Mouse (Mus musculus) midbrain, embryonic 14.5 days (tissue): ENCODE measurements at regions not wholly inside any gene's neighbourhood (a gene's known extent, or its start where the extent isn't known, plus 50 kb on each side); places are given as distances from the start of the nearest gene placed in this dataset.

Source experiments
- ATAC-seq: fragments of 200-750 bp; cut with Nextera tagmentation; 2 replicates; pipeline ENCODE4 v1.8.0; 2017; ENCODE audit warnings: moderate number of reproducible peaks, moderate library complexity; ENCODE audit not compliant: low FRiP score, low TSS enrichment
- DNase-seq: peaks from one replicate; pipeline ENCODE4 v3.0.0-alpha.2; 2015
- H3K27ac ChIP-seq: fragments of 300-500 bp; sonication (generic); replicated peaks from 2 replicates; pipeline ENCODE4 v1.5.1; 2014; ENCODE audit warnings: mild to moderate bottlenecking, low read depth, low read length, moderate library complexity
- H3K27me3 ChIP-seq: fragments of 300-500 bp; sonication (generic); 2 replicates; pipeline ENCODE4 v1.6.1; 2014; ENCODE audit warnings: low read length, control low read depth, mixed read lengths; ENCODE audit not compliant: control insufficient read depth, insufficient read depth
- H3K36me3 ChIP-seq: fragments of 300-500 bp; sonication (generic); 2 replicates; pipeline ENCODE4 v1.6.1; 2014; ENCODE audit warnings: low read length, control low read depth; ENCODE audit not compliant: control insufficient read depth, insufficient read depth
- H3K4me1 ChIP-seq: fragments of 300-500 bp; sonication (generic); 2 replicates; pipeline ENCODE4 v1.6.1; 2014; ENCODE audit warnings: mild to moderate bottlenecking, antibody characterized with exemption, low read length, control low read depth; ENCODE audit not compliant: control insufficient read depth, insufficient read depth
- H3K4me2 ChIP-seq: fragments of 300-500 bp; sonication (generic); 2 replicates; pipeline ENCODE4 v1.6.1; 2014; ENCODE audit warnings: mild to moderate bottlenecking, low read length, moderate library complexity
- H3K4me3 ChIP-seq: fragments of 300-500 bp; sonication (generic); replicated peaks from 2 replicates; pipeline ENCODE4 v1.5.1; 2014; ENCODE audit warnings: low read depth, low read length
- H3K9ac ChIP-seq: fragments of 300-500 bp; sonication (generic); replicated peaks from 2 replicates; pipeline ENCODE4 v1.6.1; 2014; ENCODE audit warnings: mild to moderate bottlenecking, low read length, moderate library complexity
- H3K9me3 ChIP-seq: fragments of 300-500 bp; sonication (generic); 2 replicates; pipeline ENCODE4 v1.6.1; 2016; ENCODE audit warnings: low read length, control low read depth, mixed read lengths; ENCODE audit not compliant: control insufficient read depth
- WGBS: fragments of 180-500 bp; shearing (Covaris S2); extraction: QIAGEN DNeasy Blood & Tissue Kit; methylation state at CpG from one replicate; pipeline ENCODE4 v1.1.7; 2014; 5-methylcytosine and 5-hydroxymethylcytosine counted together

DNA sequence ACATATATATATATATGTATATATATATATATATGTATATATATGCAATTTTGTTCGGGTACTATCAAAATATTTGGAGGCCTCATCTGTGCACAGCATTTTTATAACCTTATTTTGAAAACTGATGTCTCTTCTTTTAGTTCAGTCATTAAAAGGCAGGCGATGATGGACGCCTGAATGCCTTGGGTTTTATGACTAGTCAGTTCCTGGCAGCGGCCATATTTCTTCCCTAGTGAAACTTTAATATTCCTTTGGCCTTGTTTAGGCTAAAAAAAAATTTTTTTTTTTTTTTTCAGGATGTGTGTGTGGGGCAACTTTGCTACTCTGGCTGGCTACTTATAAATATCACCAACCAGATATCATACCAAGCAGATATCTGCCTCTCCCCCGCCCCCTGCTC is 78.0 kb upstream of the Arid5b start:
- ATAC-seq (no peak; the same call in 1 of the 2 replicates), DNase-seq (no peak)
- WGBS = 87% methylated on average over 5 of the region's 5 CpGs
- H3K36me3 ChIP-seq = no peaks in the 10 kb centered on the region
- H3K27me3 ChIP-seq = no peaks in the 10 kb centered on the region
- H3K4me2 ChIP-seq = no peak overlapping the region
- H3K27ac ChIP-seq = no peak overlapping the region
- H3K4me1 ChIP-seq = peaks cover 16% of the 10 kb centered on the region
- no peaks in the 10 kb centered on the region for H3K9me3 ChIP-seq
- H3K4me3 ChIP-seq = no peak overlapping the region
- H3K9ac ChIP-seq = no peak overlapping the region

DNA sequence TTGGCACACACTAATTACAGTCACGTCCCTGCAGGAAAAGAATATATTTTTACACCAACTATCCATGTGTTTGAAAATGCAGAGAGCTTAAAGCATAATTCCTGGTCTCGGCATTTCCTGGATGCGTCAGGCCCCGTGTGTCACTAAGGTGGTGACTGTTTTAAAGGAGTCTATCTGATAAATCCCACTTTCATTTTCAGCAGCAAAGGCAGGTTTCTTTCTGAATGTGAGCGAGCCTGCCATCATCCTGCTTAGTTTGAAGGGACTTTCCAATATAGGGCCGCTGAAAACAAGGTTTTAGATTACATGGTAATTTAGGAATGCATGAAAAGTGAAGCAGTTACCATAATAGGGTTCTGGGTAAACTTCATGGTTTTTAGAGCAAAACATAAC is 77.5 kb upstream of the Arid5b start:
- ATAC-seq (no peak), DNase-seq (peak; percentile 45)
- H3K27ac ChIP-seq = peak overlapping the region; percentile 61
- peak overlapping the region; percentile 23 for H3K4me2 ChIP-seq
- no peak overlapping the region for H3K9ac ChIP-seq
- H3K4me3 ChIP-seq = no peak overlapping the region
- 7% methylated on average over 6 of the region's 6 CpGs for WGBS
- no peaks in the 10 kb centered on the region for H3K27me3 ChIP-seq
- no peaks in the 10 kb centered on the region for H3K9me3 ChIP-seq
- no peaks in the 10 kb centered on the region for H3K36me3 ChIP-seq
- H3K4me1 ChIP-seq = peaks cover 16% of the 10 kb centered on the region

DNA sequence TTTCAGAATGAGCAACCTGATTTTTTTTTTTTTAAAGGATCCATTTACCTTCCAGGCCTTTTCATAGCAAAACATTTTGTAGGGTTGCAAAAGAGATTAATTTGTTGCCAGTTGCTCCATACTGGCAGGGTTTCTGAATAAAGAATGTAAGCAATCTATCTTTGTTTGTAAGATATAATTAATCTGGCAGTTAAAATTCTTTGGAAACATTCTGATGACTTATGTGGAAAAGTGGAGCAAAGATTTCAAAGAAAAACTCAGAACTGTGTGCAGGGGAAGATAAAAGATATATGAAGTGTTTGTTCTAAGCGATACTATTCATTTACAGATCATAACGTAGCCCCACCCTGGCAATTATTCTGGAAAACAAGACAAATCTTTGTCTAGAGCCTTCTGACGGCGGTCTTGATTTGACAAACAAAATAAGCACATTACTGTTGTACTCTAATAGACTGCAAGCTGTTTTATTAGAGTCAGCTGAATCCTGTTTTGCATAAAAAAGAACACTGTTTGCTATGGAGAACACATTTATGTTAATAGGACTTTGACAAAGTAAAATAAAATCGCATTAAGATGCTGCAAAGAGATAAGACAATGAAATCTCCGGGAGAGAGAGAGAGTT is 77.0 kb upstream of the Arid5b start:
- no peaks in the 10 kb centered on the region for H3K27me3 ChIP-seq
- no peaks in the 10 kb centered on the region for H3K36me3 ChIP-seq
- 9% methylated on average over 6 of the region's 6 CpGs for WGBS
- peak overlapping the region; percentile 61; the same call in 1 of the 2 replicates for H3K27ac ChIP-seq
- ATAC-seq (no peak), DNase-seq (peak; percentile 50)
- peaks cover 16% of the 10 kb centered on the region for H3K4me1 ChIP-seq
- H3K4me2 ChIP-seq = peak overlapping the region; percentile 23
- H3K4me3 ChIP-seq = no peak overlapping the region
- 0 out of 2 replicates have a peak overlapping the region, but pooled peaks have one; percentile 23 for H3K9ac ChIP-seq
- no peaks in the 10 kb centered on the region for H3K9me3 ChIP-seq

DNA sequence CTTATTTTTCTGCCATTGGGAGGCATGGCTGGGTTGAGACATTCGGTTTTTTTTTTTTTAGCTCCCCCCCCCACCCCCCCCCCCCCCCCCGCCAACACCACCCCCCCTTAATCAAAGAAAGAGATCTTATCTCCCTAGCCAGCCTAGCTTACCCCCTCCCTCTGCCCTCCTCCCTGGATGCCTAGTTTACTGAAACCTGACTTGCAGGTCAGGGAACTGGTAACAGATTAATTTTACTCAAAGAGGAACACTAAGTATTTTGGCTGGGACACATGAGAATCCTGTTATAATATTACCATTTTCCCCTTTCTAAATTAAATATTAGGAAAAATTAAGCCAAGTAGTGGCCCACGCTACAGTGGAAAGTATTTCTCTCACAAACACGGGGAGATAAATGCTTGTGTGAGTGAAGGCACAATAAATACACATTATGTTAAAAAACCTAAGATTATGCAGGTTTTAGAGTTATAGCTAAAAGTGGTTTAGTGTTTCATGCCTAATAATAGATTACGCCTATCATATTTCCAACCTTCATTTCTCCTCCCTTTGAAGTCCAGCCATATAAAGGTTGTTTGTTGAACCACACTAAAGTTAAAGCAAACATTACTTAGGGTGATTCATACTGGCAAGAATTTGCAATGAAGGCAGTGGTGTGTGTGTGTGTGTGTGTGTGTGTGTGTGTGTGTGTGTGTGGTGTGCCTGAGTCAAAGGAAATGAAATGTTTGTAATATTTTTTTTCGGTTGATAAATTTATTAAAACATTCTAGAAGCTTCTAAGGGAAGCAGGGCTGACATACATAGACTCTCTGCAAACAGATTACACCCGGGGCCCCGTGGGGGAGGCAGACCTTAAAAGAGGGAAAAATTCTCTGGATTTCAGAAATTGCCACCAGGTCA is 76.0 kb upstream of the Arid5b start:
- Histone ChIP-seq H3K9ac (no peak overlapping the region), H3K9me3 (no peaks in the 10 kb centered on the region), H3K4me2 (no peak overlapping the region), H3K4me3 (no peak overlapping the region), H3K27me3 (no peaks in the 10 kb centered on the region), H3K4me1 (peaks cover 16% of the 10 kb centered on the region), H3K27ac (no peak overlapping the region; the same call in 1 of the 2 replicates), H3K36me3 (no peaks in the 10 kb centered on the region)
- no peak for ATAC-seq
- DNase-seq = peak; percentile 30
- 50% methylated on average over 7 of the region's 8 CpGs for WGBS

DNA sequence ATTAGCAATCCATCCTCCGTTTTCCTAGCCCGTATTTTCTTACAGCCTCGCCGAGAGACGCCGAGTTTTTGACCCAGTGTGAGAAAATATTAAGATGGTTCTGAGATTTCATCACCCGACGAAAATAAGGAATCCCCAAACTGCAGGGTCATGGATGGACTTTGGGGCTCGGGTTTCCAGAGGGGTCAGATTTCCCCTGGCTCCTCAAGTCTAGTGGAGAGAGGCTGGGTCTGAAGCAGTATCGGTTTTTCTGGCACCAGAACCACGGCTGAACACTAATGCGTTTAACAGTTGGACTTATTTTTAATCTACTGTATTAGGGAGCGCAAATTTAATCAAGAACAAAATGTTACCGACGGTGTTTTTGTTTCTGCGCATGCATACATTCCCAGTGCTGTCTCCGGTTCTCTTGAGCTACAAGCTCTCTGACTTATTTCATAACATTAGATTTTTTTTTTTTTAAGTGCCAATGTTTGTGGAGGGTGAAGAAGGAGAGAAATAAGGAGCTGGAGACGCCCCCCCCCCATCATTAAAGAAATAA is 75.2 kb upstream of the Arid5b start:
- Histone ChIP-seq H3K36me3 (no peaks in the 10 kb centered on the region), H3K4me3 (no peak overlapping the region), H3K9me3 (no peaks in the 10 kb centered on the region), H3K27me3 (no peaks in the 10 kb centered on the region), H3K4me2 (no peak overlapping the region), H3K27ac (no peak overlapping the region), H3K4me1 (peaks cover 16% of the 10 kb centered on the region), H3K9ac (no peak overlapping the region)
- no peak for DNase-seq
- 84% methylated on average over 18 of the region's 18 CpGs for WGBS
- ATAC-seq = no peak

DNA sequence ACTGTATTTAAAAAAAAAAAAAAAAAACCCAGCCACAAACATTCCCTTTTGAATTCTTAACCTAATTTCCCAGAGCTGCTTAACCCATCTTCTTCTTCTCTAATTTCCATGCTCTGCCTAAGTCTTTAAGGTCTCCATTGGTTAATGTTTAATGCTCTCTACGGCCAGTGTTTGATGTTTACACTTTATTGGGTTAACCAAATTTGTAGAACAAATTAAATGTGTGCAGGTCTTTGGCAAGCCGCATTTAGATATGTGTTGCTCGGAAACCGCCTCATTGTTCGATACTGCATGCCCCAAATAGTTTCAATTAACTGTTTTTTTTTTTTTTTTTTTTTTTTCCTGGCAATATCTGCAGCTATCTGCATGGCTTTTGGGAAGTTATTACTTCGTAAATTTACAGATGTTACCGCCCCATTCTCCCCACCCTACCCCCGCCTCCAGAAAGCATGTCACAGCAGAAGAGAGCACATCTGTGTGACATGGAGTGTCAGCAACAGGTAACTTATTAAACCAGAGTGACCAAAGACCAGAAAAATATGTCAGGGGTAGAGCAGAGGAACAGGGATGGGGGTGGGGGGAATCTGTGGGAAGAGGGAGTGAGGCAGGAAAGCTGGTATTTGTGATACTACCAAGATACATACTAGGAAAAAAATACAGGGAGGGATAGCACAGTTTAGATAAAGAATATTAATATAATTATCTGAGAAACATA is 73.5 kb upstream of the Arid5b start:
- Histone ChIP-seq H3K9me3 (no peaks in the 10 kb centered on the region), H3K4me2 (no peak overlapping the region), H3K36me3 (no peaks in the 10 kb centered on the region), H3K27me3 (no peaks in the 10 kb centered on the region), H3K9ac (no peak overlapping the region), H3K4me1 (peaks cover 16% of the 10 kb centered on the region), H3K27ac (no peak overlapping the region), H3K4me3 (no peak overlapping the region)
- no peak for ATAC-seq
- WGBS = 77% methylated on average over 8 of the region's 8 CpGs
- DNase-seq = no peak

DNA sequence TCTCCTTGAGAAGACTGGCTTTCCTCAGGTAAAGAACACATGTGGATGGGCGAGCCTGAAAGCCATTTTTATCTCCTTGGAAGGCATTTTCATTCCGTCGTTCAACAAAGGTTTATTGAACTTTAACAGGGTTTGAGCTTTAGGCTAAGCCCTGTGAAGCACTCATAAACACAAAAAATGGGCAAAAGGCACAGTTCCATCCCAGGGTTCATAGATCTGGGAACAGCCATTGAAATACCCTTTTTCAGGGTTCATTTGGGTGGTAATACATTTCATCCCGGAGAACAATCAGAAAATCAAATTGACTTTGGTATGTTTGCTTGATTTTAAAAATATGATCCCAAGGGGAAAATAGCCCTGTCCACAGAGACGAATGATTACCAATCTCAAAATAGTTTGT is 72.9 kb upstream of the Arid5b start:
- H3K27ac ChIP-seq = no peak overlapping the region
- no peaks in the 10 kb centered on the region for H3K9me3 ChIP-seq
- ATAC-seq (no peak), DNase-seq (no peak)
- no peak overlapping the region for H3K4me2 ChIP-seq
- H3K9ac ChIP-seq = no peak overlapping the region
- WGBS = 88% methylated on average over 5 of the region's 5 CpGs
- no peaks in the 10 kb centered on the region for H3K36me3 ChIP-seq
- H3K27me3 ChIP-seq = no peaks in the 10 kb centered on the region
- H3K4me1 ChIP-seq = peaks cover 16% of the 10 kb centered on the region
- H3K4me3 ChIP-seq = no peak overlapping the region

DNA sequence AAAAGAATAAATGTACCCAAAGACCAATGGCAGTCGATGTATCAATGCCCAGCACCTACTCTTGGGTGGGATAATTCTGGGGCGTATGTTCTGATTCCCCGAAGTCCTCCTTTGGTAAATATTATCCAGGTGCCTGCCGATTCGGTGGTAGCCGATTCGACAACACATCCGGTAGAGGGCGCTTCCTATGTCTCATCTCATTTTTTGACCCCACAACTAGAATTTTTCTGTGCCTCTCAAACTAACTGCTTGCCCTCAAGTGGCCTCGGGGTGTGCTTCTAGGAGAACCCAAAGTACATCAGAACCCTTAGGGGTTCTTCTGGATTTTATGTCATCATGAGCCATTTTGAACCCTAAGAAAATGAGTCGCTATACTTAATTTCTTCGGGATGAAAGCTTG is 72.3 kb upstream of the Arid5b start:
- H3K27ac ChIP-seq = no peak overlapping the region
- 88% methylated on average over 12 of the region's 12 CpGs for WGBS

More for the DNA sequence above, 72.3 kb upstream of the Arid5b start:
- H3K4me1 ChIP-seq = peaks cover 12% of the 10 kb centered on the region; the same call in 1 of the 2 replicates
- H3K4me2 ChIP-seq = no peak overlapping the region
- no peaks in the 10 kb centered on the region for H3K9me3 ChIP-seq
- DNase-seq = no peak
- H3K27me3 ChIP-seq = no peaks in the 10 kb centered on the region
- no peak for ATAC-seq
- no peak overlapping the region for H3K9ac ChIP-seq
- no peak overlapping the region for H3K4me3 ChIP-seq
- H3K36me3 ChIP-seq = no peaks in the 10 kb centered on the region
